Mouse (Mus musculus) hindbrain, embryonic 12.5 days (tissue): Measurements from ENCODE around the gene Tceanc2. TPM values are rescaled to one million over a fixed set of nuclear protein-coding genes. Genes with fewer than 3 reads are reported as not detected.

ENCODE experiments used
- ATAC-seq: fragments of 200-750 bp; cut with Nextera tagmentation; 2 replicates; pipeline ENCODE4 v1.8.0; 2017; ENCODE audit warnings: moderate TSS enrichment; ENCODE audit not compliant: low FRiP score
- H3K27ac ChIP-seq: fragments of 300-500 bp; sonication (generic); 2 replicates; pipeline ENCODE4 v1.5.1; 2016; ENCODE audit warnings: mild to moderate bottlenecking
- H3K27me3 ChIP-seq: fragments of 300-500 bp; sonication (generic); 2 replicates; pipeline ENCODE4 v1.6.1; 2016; ENCODE audit warnings: mild to moderate bottlenecking
- H3K36me3 ChIP-seq: fragments of 300-500 bp; sonication (generic); 2 replicates; pipeline ENCODE4 v1.6.1; 2016; ENCODE audit warnings: mild to moderate bottlenecking
- H3K4me1 ChIP-seq: fragments of 300-500 bp; sonication (generic); 2 replicates; pipeline ENCODE4 v1.6.1; 2016
- H3K4me2 ChIP-seq: fragments of 300-500 bp; sonication (generic); replicated peaks from 2 replicates; pipeline ENCODE4 v1.6.1; 2016; ENCODE audit warnings: mild to moderate bottlenecking
- H3K4me3 ChIP-seq: fragments of 300-500 bp; sonication (generic); 2 replicates; pipeline ENCODE4 v1.5.1; 2016; ENCODE audit warnings: mild to moderate bottlenecking
- H3K9ac ChIP-seq: fragments of 300-500 bp; sonication (generic); 2 replicates; pipeline ENCODE4 v1.6.1; 2016; ENCODE audit warnings: mild to moderate bottlenecking, moderate library complexity
- H3K9me3 ChIP-seq: fragments of 300-500 bp; sonication (generic); replicated peaks from 2 replicates; pipeline ENCODE4 v1.6.1; 2016; ENCODE audit warnings: mild to moderate bottlenecking
- WGBS: fragments of 180-500 bp; shearing (Covaris S2); methylation state at CpG from one replicate; pipeline ENCODE4 v1.1.7; 2016; 5-methylcytosine and 5-hydroxymethylcytosine counted together
- polyA plus RNA-seq: library from polyadenylated mRNA; unstranded; fragments of >200 nt; fragmentation: Nextera tagmentation; extraction: Ambion mirVana; gene quantifications from 2 replicates; pipeline ENCODE4 v1.2.1, GENCODE M21; 2016

Tceanc2 gene
- polyA plus RNA-seq, 1 experiment from 2014 or later = 20.8 TPM

DNA sequence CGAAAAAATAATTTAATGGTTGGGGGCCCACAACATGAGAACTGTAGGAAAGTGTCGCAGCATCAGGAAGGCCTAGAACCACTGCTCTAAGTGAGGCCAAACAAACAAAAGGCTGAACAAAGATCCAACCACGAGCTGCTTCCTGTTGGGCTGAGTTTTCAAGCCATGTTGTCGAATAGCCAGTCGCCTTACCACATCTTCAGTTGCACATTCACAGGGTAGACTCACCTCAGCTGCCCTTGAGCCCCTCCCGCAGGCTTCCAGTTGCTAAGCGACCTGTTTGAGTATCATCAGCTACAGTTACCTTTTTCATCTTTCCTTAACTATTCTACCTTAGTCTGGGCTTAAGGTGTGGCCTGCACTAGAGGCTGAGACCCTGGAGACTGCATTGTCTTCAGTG lies 24.1 kb upstream of the Tceanc2 start:
- no peaks in the 10 kb centered on the region for H3K9me3 ChIP-seq
- H3K9ac ChIP-seq = no peak overlapping the region
- H3K27me3 ChIP-seq = no peaks in the 10 kb centered on the region
- H3K4me1 ChIP-seq = no peaks in the 10 kb centered on the region
- no peak for ATAC-seq
- no peak overlapping the region for H3K27ac ChIP-seq
- 90% methylated on average over 7 of the region's 7 CpGs for WGBS
- H3K4me2 ChIP-seq = no peak overlapping the region
- no peak overlapping the region for H3K4me3 ChIP-seq
- H3K36me3 ChIP-seq = peaks cover 92% of the 10 kb centered on the region

DNA sequence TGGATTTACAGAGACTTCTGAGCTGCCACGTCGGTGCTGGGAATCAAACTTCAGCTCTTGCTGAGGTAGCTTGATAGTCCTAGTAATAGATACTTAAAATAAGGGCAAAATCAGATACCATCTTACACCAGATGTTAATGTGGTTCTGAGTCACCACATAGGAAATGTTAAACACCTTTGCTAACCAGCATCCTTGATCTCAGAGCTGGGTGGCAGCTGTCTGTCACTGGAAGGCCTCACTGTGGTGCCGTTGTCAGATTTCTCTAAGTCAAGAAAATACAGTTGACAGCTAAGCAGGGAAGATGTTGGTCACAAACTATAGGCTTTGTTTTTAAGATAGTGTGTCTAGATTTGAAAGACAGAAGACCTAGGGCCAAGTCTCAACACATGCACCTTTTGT lies 22.9 kb upstream of the Tceanc2 start:
- peaks cover 94% of the 10 kb centered on the region for H3K36me3 ChIP-seq
- H3K9ac ChIP-seq = no peak overlapping the region
- no peak for ATAC-seq
- no peak overlapping the region for H3K4me2 ChIP-seq
- H3K9me3 ChIP-seq = no peaks in the 10 kb centered on the region
- H3K27ac ChIP-seq = no peak overlapping the region
- no peak overlapping the region for H3K4me3 ChIP-seq
- no peaks in the 10 kb centered on the region for H3K4me1 ChIP-seq
- no peaks in the 10 kb centered on the region for H3K27me3 ChIP-seq
- 97% methylated on average over 3 of the region's 3 CpGs for WGBS

DNA sequence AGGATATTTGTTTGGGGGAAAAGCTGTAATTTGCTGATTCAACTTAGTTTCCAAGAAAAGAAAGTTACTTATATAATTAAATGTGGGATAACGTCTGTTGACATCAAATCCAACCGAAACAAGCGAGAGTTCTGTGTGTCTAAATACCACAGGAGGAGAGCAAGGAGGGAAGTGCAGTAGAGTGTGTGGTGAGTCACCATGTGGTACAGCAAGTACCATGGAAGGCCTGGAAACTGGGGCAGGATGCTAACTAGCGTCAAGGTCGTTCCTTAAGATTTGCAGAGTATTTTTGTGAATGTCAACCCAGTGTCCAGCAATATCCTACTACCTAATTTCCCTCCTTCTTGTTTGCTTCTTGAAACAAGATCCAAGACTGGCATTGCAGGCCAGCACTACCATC lies 19.2 kb upstream of the Tceanc2 start:
- WGBS = 95% methylated on average over 5 of the region's 5 CpGs
- no peak overlapping the region for H3K4me3 ChIP-seq
- no peaks in the 10 kb centered on the region for H3K9me3 ChIP-seq
- H3K4me2 ChIP-seq = no peak overlapping the region
- no peak overlapping the region for H3K9ac ChIP-seq
- H3K4me1 ChIP-seq = no peaks in the 10 kb centered on the region
- no peaks in the 10 kb centered on the region for H3K27me3 ChIP-seq
- peaks cover 83% of the 10 kb centered on the region for H3K36me3 ChIP-seq
- ATAC-seq = no peak
- H3K27ac ChIP-seq = no peak overlapping the region

DNA sequence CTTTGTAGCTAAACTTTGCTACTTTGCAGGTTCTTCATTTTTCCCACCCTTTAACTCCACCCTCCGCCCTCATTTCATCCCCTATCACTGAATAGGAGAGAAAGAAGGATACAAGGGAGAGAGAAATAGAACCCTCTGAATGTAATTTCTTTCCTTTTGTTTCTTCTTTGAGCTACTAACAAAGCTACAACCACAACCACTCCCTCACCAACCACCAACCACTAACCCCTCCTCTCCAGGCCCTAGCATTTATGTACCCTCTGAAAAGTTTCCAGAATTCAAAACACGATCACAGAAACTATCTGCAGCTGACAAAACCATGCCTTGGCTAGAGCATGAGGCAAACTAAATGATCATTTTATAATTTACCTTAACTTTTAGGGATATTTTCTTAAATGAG lies 17.5 kb upstream of the Tceanc2 start:
- no peak for ATAC-seq
- WGBS = 98% methylated on average over 2 of the region's 2 CpGs
- no peaks in the 10 kb centered on the region for H3K27me3 ChIP-seq
- no peak overlapping the region for H3K4me2 ChIP-seq
- H3K4me1 ChIP-seq = no peaks in the 10 kb centered on the region
- peaks cover 77% of the 10 kb centered on the region for H3K36me3 ChIP-seq
- no peaks in the 10 kb centered on the region for H3K9me3 ChIP-seq
- no peak overlapping the region for H3K27ac ChIP-seq
- H3K9ac ChIP-seq = no peak overlapping the region
- H3K4me3 ChIP-seq = no peak overlapping the region

DNA sequence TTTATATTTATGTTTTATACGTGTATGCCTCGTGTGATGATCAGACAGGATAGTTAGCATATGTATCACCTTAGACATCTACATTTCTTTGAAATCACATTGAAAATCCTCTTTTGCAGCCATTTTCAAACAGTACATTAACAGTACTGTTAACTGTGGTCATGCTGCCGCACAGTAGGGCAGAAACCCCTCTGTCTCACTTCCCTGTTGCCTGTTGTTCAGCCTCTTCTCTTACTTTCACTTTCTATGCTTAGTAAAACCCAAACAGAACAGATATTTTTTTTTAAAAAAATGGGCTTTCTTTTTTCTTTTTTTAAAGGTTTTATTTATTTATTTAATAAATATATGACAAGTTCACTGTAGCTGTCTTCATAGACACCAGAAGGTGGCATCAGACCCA lies 14.9 kb upstream of the Tceanc2 start:
- over 99% methylated on average over 3 of the region's 3 CpGs for WGBS
- no peak overlapping the region for H3K4me3 ChIP-seq
- no peaks in the 10 kb centered on the region for H3K4me1 ChIP-seq
- peaks cover 73% of the 10 kb centered on the region for H3K36me3 ChIP-seq
- ATAC-seq = no peak
- H3K27ac ChIP-seq = no peak overlapping the region
- no peaks in the 10 kb centered on the region for H3K9me3 ChIP-seq
- no peak overlapping the region for H3K9ac ChIP-seq
- no peak overlapping the region for H3K4me2 ChIP-seq
- H3K27me3 ChIP-seq = no peaks in the 10 kb centered on the region

DNA sequence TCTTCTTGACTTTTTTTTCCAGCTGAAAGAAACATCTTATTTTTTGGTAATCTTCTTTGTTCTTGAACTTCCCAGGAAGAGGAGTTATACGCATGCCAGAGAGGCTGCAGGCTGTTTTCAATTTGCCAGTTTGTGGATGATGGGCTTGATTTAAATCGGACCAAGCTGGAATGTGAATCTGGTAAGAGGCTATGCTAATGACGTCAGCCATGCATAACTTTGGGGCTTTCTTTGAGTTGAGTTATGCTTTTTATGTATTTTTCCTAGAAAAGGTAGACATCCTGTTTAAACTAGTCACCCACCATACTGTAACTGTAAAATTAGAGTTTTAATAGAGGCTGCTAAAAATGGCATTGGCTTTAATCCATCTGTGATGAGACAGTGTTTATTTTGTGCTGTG lies 6.8 kb upstream of the Tceanc2 start:
- Histone ChIP-seq H3K36me3 (peaks cover 43% of the 10 kb centered on the region), H3K4me1 (peaks cover 15% of the 10 kb centered on the region), H3K27ac (no peak overlapping the region), H3K4me2 (no peak overlapping the region), H3K9ac (no peak overlapping the region), H3K27me3 (no peaks in the 10 kb centered on the region), H3K9me3 (no peaks in the 10 kb centered on the region), H3K4me3 (no peak overlapping the region)
- ATAC-seq = no peak
- 74% methylated on average over 3 of the region's 3 CpGs for WGBS

DNA sequence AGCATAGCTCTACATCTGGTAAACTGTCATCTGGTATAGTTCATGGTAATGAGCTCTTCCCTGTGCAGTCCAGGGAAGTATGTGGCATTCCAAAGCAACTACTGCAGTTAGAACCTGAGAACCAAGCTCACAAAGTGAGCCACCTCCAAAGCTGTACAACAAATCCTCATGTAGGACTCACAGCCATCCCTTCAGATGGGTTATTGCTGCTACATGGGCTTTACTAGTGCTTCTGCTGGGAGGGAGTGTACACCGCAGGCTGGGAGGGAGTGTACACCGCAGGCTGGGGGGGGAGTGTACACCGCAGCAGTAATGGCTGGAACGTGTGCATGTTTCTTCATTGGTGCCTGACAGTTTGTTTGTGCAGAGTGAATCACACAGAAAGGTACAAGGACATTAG lies 4.3 kb upstream of the Tceanc2 start:
- 93% methylated on average over 4 of the region's 4 CpGs for whole genome bisulfite sequencing
- Histone ChIP-seq H3K36me3 (peaks cover 22% of the 10 kb centered on the region), H3K4me2 (no peak overlapping the region), H3K9ac (no peak overlapping the region), H3K27me3 (no peaks in the 10 kb centered on the region), H3K4me1 (peaks cover 24% of the 10 kb centered on the region), H3K9me3 (no peaks in the 10 kb centered on the region), H3K4me3 (no peak overlapping the region), H3K27ac (no peak overlapping the region)
- ATAC-seq = no peak

DNA sequence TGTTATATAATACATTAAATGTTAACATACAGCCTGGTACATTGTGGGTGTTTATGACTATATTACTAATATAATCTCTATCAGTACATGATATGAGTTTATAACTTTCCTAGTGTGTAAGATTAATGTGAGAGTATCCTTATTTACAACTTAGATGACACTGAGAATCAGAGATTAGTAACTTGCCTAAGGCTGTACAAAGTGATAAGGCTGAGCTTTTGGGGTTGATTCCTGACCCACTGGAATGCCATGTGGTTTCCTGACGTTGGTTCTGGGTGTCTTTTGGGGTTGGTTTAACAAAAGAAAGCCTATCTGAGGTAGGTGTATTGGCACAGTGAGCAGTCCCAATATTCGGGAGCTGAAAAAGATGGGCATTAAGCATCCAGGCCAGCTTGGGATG lies 3.9 kb upstream of the Tceanc2 start:
- Histone ChIP-seq H3K9me3 (no peaks in the 10 kb centered on the region), H3K4me3 (no peak overlapping the region), H3K4me1 (peaks cover 24% of the 10 kb centered on the region), H3K27ac (no peak overlapping the region), H3K27me3 (no peaks in the 10 kb centered on the region), H3K4me2 (no peak overlapping the region), H3K9ac (no peak overlapping the region), H3K36me3 (peaks cover 19% of the 10 kb centered on the region)
- ATAC-seq = no peak
- WGBS = 78% methylated on average over 2 of the region's 2 CpGs

DNA sequence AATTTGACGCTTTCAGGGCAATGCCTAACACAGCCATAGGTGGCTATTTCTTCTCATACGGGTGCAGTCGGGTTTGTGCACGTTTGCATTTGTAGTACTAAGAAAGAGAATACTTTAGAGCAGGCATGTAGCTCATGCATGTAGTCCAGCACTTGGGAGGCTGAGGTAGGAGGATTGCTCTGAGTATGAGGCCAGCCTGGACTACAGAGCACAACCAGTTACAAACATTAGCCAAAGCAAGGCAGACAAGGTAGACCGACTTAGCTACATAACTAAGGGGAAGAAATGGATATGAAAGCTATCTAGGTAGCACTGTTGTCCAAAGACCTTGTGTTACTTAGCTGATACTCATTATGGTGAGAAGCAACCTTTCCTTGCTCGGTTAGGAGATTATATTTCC lies 3.0 kb upstream of the Tceanc2 start:
- no peak overlapping the region for H3K27ac ChIP-seq
- H3K27me3 ChIP-seq = no peaks in the 10 kb centered on the region
- 91% methylated on average over 6 of the region's 6 CpGs for WGBS
- ATAC-seq = no peak
- H3K4me2 ChIP-seq = no peak overlapping the region
- H3K9ac ChIP-seq = no peak overlapping the region
- no peaks in the 10 kb centered on the region for H3K9me3 ChIP-seq
- peaks cover 34% of the 10 kb centered on the region for H3K4me1 ChIP-seq
- H3K4me3 ChIP-seq = no peak overlapping the region
- H3K36me3 ChIP-seq = peaks cover 11% of the 10 kb centered on the region

DNA sequence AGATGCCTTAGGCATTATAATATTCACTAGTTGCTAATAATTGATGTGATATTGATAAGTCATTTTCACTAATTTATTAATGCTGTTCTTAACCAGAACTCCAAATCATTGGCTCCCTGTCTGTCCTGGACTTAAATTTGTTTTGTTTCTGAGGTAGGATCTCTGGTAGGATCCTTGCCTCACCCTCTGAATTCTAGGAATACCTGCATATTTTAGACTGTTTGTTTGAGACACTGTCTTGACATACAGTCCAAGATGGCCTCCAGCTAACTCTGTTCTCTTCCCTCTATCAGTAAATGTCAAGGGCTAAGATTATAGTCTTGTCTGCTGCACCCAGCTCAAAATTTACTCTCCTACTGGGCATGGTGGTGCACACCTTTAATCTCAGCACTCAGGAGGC lies 1.8 kb upstream of the Tceanc2 start:
- Histone ChIP-seq H3K4me3 (no peak overlapping the region), H3K36me3 (no peaks in the 10 kb centered on the region), H3K4me1 (peaks cover 36% of the 10 kb centered on the region), H3K9ac (no peak overlapping the region), H3K27me3 (no peaks in the 10 kb centered on the region), H3K9me3 (no peaks in the 10 kb centered on the region), H3K27ac (no peak overlapping the region), H3K4me2 (peak overlapping the region; percentile 55)
- ATAC-seq = no peak

DNA sequence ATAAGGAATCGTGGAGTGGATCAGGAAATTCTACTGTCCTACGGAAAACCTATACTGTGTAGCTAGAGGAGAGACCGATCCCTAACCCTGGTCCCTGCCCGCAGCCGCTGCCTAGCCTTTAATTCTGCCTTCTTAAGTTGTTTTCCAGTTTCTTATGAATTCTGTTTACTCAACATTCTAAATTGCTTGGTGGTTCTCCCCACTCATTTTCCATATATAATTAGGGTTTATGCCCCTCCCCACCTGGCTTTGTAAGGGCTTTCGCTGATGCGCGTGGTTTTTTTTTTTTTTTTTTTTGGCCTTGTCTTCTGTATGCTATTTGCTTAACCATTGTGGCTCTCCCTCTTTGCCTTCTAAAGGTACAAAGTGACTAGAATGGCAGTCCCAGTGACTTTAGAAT lies 645 bp upstream of the Tceanc2 start:
- no peaks in the 10 kb centered on the region for H3K9me3 ChIP-seq
- H3K4me1 ChIP-seq = peaks cover 36% of the 10 kb centered on the region
- peak overlapping the region; percentile 91 for H3K9ac ChIP-seq
- H3K27me3 ChIP-seq = no peaks in the 10 kb centered on the region
- 5% methylated on average over 8 of the region's 8 CpGs for WGBS
- peak overlapping the region; percentile 97 for H3K4me3 ChIP-seq
- H3K27ac ChIP-seq = peak overlapping the region; percentile 99
- no peak for ATAC-seq
- 0 out of 2 replicates have a peak, but pooled peaks cover 4% of the 10 kb centered on the region for H3K36me3 ChIP-seq
- peak overlapping the region; percentile 55 for H3K4me2 ChIP-seq

DNA sequence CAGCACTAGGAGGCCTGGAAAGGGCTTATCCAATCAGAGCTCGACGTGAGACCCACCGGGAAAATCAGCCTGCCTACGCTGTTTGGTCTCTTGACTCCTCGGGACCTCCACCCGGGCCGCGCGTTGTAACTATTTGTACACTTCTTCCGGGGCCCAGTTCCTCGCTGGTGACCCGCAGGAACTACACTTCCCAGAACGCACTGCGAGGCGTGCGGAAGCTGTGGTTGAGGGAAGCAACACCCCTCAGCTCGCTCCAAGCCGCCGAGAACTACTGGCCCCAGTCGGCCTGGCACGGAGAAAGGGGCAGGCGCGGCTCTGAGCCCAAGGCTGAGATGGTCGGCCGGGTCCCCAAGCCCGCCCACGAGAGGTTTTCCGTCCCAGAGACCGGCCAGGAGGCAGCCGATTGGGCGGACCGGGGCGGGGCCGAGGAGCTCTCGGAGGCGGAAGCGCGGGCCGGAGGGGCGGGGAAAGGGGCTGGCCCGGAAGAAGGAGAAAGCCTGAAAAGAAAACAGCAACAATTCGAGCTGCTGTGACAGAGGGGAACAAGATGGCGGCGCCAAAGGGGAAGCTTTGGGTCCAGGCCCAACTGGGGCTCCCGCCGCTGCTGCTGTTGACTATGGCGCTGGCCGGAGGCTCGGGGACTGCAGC lies 610 bp downstream of the Tceanc2 start, which contains the start of gene Tmem59:
Gene Tmem59, plus strand, starts transcription at position 218 of the 648 bp plus-strand sequence.
- under 1% methylated on average over 49 of the region's 49 CpGs for WGBS
- Histone ChIP-seq H3K27me3 (no peaks in the 10 kb centered on the region), H3K36me3 (peaks cover 10% of the 10 kb centered on the region), H3K4me3 (peak within 1 kb of the TSS; percentile 97), H3K4me2 (peak within 1 kb of the TSS; percentile 55), H3K4me1 (peaks cover 35% of the 10 kb centered on the region), H3K9ac (peak within 1 kb of the TSS; percentile 91), H3K9me3 (no peaks in the 10 kb centered on the region), H3K27ac (peak within 1 kb of the TSS; percentile 99)
- peak; percentile 95 for ATAC-seq

DNA sequence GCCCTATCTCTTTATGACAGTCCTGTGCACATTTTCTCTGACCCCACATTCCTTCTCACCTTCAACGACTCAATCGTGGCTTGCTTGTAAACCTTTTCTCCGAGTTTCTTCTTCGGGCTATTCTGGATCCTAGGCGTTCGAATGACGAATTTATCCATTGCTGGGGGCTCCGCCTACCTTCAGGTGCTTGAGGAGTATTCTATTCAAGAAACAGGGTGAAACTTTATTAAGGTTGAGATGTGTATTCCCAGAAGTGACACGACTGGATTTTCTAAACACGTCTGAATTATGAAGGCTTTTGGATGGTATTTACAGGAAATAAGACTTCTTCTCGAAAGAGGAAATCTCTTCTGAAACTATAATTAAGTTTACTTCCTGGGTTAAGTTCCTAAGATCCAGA lies 1.4 kb downstream of the Tceanc2 start:
- Histone ChIP-seq H3K9me3 (no peaks in the 10 kb centered on the region), H3K4me1 (peaks cover 29% of the 10 kb centered on the region), H3K9ac (peak overlapping the region; percentile 91), H3K27me3 (no peaks in the 10 kb centered on the region), H3K36me3 (peaks cover 16% of the 10 kb centered on the region), H3K4me2 (peak overlapping the region; percentile 55), H3K27ac (peak overlapping the region; percentile 99), H3K4me3 (peak overlapping the region; percentile 97)
- ATAC-seq = no peak
- 53% methylated on average over 11 of the region's 11 CpGs for WGBS
